Mouse (Mus musculus) thymus, postnatal 36 days (tissue): Measurements from ENCODE around the gene Slc25a30.

ENCODE experiments used
- DNase-seq, 2 experiments: peaks; one replicate each; pipeline ENCODE4 v3.0.0; 2022; ENCODE audit warnings: mixed read lengths in 2 of 2

The Slc25a30 gene

DNA sequence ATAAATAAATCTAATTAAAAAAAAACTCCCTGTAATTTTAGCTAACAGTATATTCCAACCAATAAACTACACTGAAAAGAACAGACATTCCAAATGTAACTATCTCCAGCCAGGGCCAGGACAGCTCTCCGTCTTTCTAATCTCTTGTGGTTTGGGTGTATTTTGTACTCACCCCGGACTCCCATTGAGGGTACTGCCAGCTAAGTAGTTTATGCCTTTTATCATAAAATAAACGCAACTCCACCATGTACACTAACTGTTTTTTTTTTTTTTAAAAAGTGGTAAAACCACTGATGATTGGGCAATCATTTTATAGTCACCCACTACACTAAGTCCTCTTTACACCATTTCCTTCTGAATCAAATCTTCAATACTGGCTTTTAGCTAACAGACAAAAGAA is 51.2 kb downstream of the Slc25a30 start:
- DNase-seq = no peak

DNA sequence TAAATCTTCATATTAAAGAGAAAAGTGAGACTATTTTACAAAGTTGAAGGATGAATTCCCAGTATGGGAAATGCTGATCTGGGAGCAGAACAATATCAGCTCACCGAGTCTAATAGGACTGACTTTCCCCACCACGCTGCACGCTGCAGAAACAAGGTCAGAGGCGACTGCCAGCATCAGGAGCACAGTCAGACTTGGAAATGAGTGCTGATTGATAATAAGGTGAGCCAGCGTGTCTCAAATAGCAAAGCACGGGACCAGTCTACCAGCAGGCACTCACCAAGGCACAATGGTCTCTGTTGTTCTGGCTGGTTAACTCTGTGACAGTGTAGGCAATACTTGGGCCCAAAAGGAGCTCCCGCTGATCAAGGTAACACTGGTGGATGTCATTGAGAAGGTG is 54.2 kb downstream of the Slc25a30 start:
- no peak for DNase-seq

DNA sequence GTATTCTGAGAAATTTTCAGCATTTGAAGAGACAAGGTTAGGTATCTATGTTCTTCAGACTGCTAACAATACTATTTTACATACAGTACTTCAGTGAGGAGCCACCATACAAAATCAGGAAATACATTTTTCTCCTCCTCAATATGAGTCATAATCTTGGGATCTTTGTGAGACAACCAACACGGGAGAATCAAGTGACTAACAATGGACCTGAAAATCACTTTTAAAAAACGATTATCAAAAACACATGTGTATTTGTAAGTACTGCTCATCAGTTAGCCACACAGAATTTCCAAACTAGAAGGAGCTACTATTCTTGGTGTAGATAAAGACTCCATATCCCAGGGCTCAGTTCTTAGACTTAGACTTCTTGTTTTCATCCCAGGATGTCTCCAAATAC is 55.5 kb downstream of the Slc25a30 start:
- no peak for DNase-seq

DNA sequence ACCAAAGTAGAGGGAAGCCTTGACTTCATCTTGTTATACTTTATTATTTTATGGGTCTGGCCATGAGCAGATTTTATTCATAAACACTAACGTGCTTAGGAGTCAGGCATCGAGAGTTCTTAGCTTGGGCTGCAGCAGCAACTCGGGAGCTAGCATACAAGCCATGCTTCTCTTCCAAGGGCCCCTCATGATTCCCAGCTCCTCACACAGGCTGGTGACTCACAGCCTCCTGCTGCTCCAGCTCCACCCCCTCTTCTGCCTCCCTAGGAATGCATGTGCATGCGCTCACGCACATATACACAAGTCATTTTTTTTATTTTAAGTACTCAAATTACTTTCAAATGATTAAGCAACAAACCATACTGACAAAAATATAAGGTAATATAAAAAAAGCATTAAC is 58.7 kb downstream of the Slc25a30 start:
- DNase-seq = no peak

DNA sequence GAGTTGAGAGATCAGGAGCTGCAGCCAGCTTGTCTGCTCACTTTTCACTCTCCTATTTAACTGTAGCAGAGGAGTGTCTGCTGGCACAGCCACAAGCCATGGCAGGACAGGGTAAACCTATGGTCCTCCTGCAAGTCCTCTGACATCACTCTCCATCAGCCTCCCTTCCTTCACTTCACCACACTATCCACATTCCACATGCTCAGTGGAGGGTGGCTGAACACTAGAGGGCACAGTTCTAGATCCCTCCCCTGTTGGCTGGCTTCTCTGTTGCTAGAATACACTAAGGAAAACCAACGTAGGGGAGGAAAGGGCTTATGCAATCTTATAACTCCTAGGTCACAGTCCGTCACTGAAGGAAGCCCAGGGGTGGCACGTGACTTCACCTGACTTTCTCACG is 59.8 kb downstream of the Slc25a30 start:
- no peak for DNase-seq

DNA sequence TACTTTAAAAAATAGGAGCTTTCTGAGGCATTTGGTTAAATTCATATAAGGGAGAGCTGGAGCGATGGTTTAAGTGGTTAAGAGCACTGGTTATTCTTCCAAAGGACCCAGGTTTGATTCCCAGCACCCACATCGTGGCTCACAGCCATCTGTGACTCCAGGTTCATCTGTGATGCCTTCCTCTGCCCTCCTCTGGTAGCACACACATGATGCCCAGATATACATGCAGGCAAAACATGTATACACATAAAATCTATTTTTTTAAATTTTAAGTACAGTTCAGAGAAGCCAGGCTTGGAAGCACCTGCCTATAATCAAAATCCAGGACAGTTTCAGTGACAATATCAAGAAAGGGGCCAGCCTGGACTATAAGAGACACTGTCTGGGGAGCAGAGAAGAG is 64.0 kb downstream of the Slc25a30 start:
- no peak for DNase-seq

DNA sequence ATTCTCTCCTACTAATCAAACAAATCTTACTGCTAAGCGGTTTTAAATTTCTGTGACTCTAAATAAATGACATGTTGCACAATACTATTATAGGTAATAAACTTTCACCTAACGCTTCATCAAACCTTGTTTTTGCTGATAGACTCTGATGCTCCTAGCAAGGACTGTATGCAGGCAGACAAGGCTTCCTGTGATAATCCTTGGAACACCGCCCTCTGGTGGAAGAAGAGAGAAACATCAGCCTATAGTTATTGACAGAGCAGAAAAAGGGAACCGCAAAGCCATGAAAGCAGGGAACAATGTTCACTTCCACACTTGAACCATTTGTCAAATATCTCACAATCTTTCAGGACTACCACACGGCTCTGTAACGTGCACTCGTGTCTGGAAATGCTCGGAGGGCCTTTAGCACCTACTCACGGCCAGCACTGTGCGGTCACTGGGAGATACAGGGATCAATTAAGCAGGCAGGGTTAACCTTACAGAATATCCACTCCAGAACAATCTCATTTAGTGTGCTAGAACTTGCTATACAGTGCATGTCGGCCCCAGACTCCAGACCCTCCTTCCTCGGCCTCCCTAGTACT is 64.8 kb downstream of the Slc25a30 start:
- DNase-seq = peak; percentile 10 to 20

DNA sequence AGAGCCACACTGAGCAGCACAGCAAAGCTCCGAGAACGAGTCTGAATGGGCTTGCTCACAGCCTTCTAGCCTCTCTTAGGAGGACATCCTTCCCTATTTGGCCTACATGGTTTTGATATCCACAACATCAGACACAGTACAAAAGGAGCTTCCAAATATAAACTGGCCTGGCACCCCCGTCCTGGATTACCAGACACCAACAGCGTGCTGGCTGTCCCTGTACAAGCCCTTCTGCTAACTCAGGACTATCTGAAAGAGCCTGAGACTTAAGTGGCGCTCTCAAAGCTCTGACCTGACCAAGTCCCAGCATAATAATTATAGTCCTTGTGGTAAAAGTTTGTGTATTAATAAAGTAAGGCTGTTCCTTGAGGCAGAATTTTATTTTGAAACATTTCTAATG is 66.7 kb downstream of the Slc25a30 start:
- DNase-seq = no peak

DNA sequence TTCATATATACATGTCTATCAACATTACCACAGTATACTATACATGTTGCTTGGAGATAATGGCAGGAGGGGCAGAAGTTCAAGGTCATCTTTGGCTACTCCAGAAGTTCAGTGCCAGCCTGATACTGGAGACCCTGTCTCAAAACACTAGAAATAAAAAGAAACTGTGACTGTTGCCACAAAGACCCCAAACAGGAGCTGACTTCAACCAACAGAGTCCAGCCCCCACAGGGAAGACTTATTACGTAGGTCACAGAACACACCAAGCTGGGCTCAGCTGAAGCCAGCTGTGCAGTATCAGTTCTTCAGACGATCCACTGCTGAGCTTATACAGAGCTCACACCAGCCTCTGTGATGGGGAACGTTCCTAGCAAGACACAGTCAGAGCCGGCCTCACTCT is 70.4 kb downstream of the Slc25a30 start:
- DNase-seq = no peak

DNA sequence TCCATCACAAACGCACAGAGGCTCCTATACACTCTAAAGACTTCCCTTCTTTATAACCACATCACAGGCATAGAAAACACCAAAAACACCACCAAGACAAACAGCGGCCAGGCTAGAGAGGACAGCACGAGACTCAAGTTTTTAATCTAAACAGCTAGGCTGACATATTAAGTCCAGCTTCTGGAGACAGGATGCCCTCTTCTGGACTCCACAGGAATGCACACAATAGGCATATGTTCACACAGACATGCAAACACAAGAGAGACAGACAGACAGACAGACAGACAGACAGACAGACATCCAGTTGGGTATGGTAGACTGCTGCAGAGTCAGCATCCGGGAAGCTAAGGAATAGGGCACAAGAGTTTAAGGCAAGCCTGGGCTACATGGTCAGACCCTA is 73.2 kb downstream of the Slc25a30 start:
- no peak for DNase-seq

DNA sequence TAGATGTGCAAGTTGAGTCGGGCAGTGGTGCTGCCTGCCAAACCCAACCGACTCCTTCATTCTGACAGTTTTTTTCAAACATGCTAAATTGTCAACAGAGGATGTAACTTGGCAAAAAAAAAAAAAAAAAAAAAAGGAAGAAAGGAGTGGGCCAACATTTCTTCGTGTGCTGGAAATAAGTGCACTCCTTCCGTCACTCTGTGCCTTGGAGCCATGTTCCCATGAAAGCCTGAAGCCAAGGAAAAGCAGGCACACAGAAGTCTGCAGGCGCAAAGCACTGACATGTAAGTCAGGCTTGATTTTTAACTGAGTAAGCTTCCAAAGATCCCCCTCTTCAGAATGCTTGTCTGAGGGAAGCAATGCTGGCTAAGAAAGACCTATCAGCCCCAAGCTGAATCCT is 74.2 kb downstream of the Slc25a30 start:
- DNase-seq = no peak

DNA sequence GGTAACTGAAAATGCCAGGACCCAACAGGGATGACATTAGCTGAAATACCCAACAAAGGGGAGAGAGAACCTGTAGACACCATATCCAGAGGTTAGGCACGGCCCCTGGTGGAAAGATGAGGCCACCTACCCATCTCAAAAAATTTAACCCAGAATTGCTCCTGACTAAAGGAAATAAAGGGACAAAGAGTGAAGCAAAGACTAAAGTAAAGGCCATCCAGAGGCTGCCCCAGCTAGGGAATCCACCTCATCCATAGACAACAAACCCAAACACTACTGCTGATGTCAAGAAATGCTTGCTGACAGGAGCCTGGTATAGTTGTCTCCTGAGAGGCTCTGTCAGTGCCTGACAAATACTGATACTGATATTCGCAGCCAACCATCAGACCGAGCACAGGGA is 75.1 kb downstream of the Slc25a30 start:
- DNase-seq = no peak
